Mouse (Mus musculus) ES-E14 (cell line): ENCODE data around the gene Nucks1.

Experiments used
- CHD2 ChIP-seq: IDR thresholded peaks from 2 replicates; pipeline ENCODE4 v1.6.1; 2014; ENCODE audit warnings: mild to moderate bottlenecking, low read depth, low read length, inconsistent platforms
- MAFK ChIP-seq: IDR thresholded peaks from 2 replicates; pipeline ENCODE4 v1.6.1; 2014; ENCODE audit warnings: mild to moderate bottlenecking, low read depth, low read length, inconsistent platforms; ENCODE audit not compliant: insufficient read depth
- ZC3H11A ChIP-seq: IDR thresholded peaks from 2 replicates; pipeline ENCODE4 v1.6.1; 2012; ENCODE audit warnings: low read depth, mild to moderate bottlenecking, inconsistent platforms, low read length, borderline replicate concordance

GRCm38 (mm10) chr1:131933471-131933870 lies 23.1 kb downstream of the Nucks1 start:
- TF ChIP-seq ZC3H11A (no peak), CHD2 (no peak), MAFK (no peak)
